Mouse (Mus musculus) neutrophil, adult 5-6 weeks (primary cell): Measurements from ENCODE around the gene Pla2g4d. TPM values are rescaled to one million over a fixed set of nuclear protein-coding genes. Genes with fewer than 3 reads are reported as not detected.

Experiments
- ATAC-seq: fragments of 151-379, 151-347 bp; 2 replicates; pipeline ENCODE4 v1.8.0; 2017; ENCODE audit warnings: mild to moderate bottlenecking, moderate TSS enrichment; ENCODE audit not compliant: insufficient number of reproducible peaks, poor library complexity, low FRiP score, severe bottlenecking; ENCODE audit errors: extremely low read depth
- total RNA-seq: library from RNA; stranded (forward); fragments of 200-1000 nt; gene quantifications from 2 replicates; pipeline ENCODE4 v1.2.3, GENCODE M21; 2017

The Pla2g4d gene
- total RNA-seq, result not detected in 2 replicates

DNA sequence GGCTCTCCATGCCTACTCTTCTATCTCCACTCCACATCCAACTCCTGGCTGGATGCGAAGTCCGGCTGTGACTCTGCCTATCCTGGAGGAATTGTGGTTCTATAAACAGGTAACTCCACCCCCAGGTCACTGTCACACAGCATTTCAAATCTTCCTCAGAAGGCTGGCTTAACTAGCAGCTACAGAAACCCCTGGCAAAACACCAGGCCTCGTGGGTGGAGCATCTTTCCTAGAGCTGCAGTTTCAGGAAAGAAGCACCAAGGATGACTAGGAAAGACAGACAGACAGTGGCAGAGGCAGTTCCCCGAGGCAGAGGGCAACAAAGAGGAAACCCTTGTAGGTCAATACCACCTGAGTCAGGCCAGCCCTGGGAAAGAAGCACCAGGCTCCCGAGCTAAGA is at the start of gene Pla2g4d:
Gene Pla2g4d (minus strand): TSS at position 203 of the 400 bp plus-strand sequence.
- ATAC-seq, result no peak

DNA sequence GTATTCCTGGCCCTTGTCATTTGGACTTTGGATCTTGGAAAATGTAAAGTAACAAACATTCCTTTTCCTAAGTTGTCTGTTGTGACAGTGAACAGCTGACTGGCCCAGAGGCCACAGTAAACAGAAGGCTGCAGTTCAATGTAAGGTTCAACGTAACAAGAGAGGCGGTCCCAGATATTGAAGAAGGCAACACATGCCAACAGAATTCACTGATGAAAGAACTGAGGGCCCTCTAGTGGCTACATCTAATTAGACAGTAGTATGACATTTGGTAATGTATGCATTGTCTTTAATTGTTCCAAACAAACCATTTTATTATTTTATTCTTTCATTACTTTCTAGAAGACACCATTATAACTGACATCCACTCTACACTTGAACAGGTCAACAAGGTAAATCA is 48.9 kb upstream of the Pla2g4d start:
- ATAC-seq, result no peak

- no peak for ATAC-seq
Observed at GRCm38 (mm10) chr2:120331575-120331974, 42.6 kb upstream of the Pla2g4d start.

DNA sequence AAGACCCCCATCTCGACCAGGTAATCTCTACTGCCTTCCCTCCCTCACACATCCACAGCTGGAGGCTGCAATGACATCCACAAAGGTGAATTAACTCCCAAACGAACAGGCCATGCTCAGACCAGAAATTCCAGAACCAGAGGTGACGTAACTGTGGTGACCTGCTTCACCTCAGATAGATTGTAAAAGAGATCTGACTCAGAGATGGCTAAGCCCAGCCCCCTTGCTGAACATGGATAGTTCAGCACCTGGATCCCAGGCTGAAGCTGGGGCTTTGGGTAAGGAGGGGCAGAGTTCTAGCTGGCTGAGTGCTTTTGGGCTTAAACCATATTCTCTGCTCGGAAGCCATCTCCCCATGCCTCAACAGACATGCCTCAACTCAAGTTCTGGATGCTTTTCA is 26.1 kb upstream of the Pla2g4d start:
- ATAC-seq, result no peak

GRCm38 (mm10) chr2:120314487-120314886 is 25.5 kb upstream of the Pla2g4d start:
- no peak for ATAC-seq

- no peak for ATAC-seq
Observed at GRCm38 (mm10) chr2:120313976-120314375, 25.0 kb upstream of the Pla2g4d start, which contains the start of gene Pla2g4f. Pla2g4f (minus strand) TSS chr2:120314165.

DNA sequence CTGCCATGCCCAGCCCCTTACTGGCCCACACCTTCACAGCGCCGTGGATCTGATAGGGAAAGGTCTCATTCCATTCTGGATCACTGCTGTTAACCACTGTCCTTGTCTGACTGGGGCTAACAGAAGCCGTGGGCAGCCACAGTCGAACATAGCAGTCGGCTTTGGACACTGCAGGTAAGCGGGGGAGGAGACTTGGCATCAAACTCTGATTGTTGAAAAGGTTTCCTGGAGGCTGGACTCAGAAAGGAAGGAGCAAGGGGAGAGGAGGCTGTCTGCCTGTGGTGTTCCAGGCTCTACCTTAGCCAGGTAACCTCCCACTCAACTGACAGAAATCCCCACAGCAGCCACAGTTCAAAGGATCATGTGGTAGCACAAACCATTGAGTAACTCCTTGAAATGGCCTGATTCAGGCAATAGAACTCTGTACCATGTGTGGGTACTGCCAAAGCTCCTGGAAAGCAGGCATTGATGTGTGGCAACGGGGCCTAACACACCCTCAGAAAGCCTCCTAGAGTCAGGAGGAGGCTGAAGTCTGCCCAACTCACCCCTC is 23.4 kb upstream of the Pla2g4d start:
- no peak for ATAC-seq

DNA sequence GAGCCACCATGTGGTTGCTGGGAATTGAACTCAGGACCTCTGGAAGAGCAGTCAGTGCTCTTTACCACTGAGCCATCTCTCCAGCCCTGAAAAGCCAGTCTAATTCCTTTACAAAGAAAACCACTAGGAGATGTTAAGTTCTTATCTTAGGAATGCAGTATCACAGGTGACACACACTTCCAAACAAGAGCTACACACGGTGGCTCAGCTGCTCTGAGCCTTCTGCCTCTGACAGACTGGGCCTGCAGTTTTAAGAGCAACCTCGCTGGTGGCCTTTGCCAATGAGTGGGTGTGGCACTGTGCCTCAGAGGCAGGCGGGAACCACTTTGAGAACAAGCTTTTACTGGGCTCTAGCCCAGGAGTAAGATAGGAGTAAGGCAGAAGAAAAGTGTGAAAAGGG is 15.1 kb upstream of the Pla2g4d start:
- ATAC-seq, result no peak

DNA sequence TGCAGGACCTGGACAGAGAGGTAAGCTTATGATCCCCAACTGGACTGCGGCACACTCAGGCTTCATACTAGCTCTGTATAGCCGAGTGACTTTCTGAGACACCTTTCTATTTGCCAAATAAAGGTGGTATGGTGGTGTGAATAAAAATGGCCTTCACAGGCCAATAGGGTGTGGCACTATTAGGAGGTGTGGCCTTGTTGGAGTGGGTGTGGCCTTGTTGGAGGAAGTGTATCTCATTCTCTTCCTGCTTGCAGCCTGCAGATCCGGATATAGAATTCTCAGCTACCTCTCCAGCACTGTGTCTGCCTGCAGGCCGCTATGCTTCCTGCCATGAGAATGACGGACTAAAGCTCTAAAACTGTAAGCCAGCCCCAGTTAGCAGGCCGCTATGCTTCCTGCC is 12.1 kb upstream of the Pla2g4d start:
- no peak for ATAC-seq

DNA sequence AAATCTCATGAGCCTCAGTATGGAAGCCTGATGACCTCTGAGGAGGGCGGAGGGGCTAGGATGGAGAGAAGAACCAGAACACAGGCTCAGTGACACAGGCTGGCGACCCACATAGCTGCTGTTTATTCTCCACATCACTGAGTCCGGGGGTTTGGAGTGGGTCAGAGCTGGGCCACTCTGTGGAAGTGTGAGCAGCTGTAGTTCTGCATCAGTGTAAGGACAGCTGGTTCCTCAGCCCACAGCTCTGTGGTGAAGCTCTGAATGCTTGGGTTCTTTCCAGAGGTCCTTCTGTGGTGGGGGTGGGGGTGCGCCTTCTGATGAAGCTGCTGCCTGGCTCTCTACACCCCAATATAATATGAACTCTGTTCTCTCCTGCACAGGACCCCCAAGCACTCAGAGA is 10.9 kb upstream of the Pla2g4d start:
- ATAC-seq, result no peak

GRCm38 (mm10) chr2:120296160-120296559 is 7.2 kb upstream of the Pla2g4d start:
- ATAC-seq, result no peak

- no peak for ATAC-seq
Observed at GRCm38 (mm10) chr2:120291471-120292078, 2.6 kb upstream of the Pla2g4d start.

DNA sequence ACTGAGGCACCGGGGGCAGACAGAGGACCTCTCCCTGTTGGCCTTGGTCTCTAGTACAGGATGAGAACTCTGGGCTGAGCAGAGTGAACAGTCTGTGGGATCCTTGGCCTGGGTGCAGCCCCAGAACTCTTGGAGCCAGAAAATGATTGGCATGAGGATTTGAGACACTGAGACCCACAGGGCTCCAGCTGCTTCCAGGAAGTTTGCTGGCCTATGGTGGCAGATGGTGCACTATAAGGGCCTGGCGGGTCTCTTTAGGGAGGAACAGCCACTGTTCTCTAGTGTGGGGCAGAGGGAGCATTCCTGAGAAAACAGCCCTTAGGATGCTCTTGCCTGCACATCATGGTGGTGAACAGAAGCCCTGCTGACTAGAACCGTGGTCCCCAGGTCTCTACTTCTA is 596 bp downstream of the Pla2g4d start:
- no peak for ATAC-seq

DNA sequence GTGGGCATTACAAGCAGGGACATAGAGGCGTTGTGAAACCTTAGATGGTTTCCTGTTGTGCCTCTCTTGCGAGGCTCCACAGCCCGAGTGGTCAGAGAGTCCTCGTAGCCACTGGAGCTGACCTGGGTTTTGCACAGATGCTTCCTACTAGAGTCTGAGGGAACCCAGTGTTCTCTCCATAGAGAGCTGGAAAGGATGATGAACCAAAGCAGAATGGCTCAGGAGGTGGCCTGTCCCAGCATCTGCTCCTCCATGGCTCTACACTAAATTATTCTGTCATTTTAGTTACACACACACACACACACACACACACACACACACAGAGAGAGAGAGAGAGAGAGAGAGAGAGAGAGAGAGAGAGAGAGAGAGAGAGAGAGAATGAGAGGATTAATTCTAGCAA is 3.4 kb downstream of the Pla2g4d start:
- no peak for ATAC-seq

DNA sequence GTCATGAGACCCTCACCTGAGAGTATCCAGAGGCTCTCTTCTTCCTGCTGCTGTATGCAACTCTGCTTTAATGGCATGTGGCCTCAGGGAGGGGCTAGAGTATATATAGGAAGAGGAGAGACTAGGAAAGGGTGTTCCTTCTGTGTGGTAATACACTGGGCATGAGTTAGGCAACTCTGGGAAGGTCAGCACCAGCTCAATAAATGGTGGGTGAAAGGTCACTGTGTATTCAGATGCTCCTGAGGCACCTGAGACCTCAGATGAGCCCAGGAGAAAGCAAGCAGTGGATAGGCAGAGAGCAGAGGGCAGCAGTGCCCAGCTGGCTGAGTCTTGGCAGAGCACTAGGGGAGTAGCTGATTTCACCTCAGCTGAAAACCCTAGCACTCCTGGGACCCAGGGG is 4.3 kb downstream of the Pla2g4d start:
- ATAC-seq, result no peak

DNA sequence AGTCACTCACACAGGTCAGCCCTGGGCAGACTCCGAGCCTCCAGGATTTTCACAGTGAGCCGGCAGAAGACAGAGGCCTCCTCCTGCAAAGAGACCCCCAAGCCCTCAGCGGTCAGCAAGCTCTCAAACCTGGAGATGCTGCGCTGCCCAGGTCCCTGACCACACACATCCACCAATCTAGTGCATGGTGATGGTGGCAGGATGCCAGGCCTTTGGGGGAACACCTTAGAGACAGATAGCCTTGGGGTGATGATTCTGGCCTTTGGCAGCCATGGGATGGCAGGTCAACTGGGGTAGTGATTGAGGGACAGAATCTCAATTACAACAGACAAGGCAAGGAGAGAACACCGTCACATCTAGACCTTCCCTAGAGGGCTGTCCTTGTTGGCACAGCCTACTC is 4.9 kb downstream of the Pla2g4d start:
- ATAC-seq, result no peak

- no peak for ATAC-seq
Observed at GRCm38 (mm10) chr2:120283550-120283949, 5.4 kb downstream of the Pla2g4d start.

GRCm38 (mm10) chr2:120281221-120281620 is 7.8 kb downstream of the Pla2g4d start:
- ATAC-seq, result no peak

DNA sequence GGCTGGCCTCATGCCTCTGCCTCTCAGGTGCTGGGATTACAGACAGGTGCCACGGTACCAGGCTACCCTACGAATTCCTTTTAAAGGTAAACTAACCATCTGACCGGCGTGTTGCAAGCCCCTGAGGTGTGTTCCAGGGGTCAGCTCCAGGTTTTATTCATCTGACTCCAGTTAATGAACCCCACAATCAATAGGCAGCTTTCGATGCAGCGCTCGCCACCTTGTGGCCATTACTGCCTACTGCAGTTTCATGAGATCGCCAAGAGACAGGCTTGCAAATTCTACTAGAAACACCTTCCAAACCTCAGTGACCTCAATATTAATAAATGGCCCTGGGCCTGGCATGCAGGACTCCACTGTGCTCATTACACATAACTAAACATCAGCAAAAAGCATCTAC is 9.0 kb downstream of the Pla2g4d start:
- ATAC-seq, result no peak

DNA sequence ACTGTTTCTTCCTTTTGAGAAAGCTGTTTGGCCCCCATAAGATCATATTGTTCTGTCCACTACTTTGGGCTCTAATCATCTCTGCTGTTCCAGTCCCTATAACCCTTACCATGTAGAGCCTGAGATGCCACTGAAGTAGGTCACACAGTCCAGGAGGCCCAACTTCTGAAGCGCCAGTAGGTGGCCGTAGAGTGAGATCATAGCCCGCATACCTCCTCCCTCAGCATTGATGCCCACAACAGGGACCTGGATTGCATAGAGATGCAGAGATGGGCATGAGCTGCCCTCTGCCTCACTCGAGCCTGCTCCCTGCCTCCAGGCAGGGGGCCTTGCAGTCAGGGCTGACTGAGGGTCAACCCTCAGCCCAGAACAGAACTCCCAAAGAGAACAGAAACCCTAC is 12.0 kb downstream of the Pla2g4d start:
- ATAC-seq, result no peak

DNA sequence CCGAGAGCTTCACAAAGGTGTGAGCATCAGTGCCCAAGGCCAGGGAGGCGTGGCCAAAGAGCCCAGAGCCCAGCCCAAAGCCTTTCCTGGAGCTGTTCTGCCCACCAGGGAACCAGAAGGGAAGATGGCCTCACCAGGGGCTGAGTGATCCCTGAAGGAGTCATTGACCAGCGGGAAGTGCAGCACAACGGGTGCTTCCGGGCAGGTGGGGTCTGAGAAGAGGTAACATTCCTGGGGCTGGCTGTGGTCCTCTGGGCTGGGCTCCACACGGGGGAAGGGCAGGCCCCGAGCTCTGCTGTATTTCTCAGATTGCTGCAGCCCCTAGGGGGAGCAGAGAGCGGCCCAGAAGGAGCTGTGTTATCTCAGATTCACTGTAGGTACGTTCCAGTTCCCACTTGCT is 20.4 kb downstream of the Pla2g4d start:
- ATAC-seq, result no peak
